Mouse (Mus musculus) hindbrain, embryonic 14.5 days (tissue): ENCODE measurements at regions not wholly inside any gene's neighbourhood (a gene's known extent, or its start where the extent isn't known, plus 50 kb on each side); places are given as distances from the start of the nearest gene placed in this dataset.

ENCODE experiments used
- ATAC-seq: fragments of 200-750 bp; cut with Nextera tagmentation; 2 replicates; pipeline ENCODE4 v1.8.0; 2017; ENCODE audit warnings: moderate number of reproducible peaks, mild to moderate bottlenecking, moderate TSS enrichment, moderate library complexity; ENCODE audit not compliant: low FRiP score
- DNase-seq: peaks from one replicate; pipeline ENCODE4 v3.0.0-alpha.2; 2015; ENCODE audit warnings: low spot score
- H3K27ac ChIP-seq: fragments of 300-500 bp; sonication (generic); 2 replicates; pipeline ENCODE4 v1.5.1; 2014; ENCODE audit warnings: mild to moderate bottlenecking, moderate library complexity
- H3K27me3 ChIP-seq: fragments of 300-500 bp; sonication (generic); 2 replicates; pipeline ENCODE4 v1.6.1; 2014; ENCODE audit warnings: mild to moderate bottlenecking, low read length, mixed read lengths; ENCODE audit not compliant: control insufficient read depth, insufficient read depth
- H3K36me3 ChIP-seq: fragments of 300-500 bp; sonication (generic); replicated peaks from 2 replicates; pipeline ENCODE4 v1.6.1; 2014; ENCODE audit not compliant: control insufficient read depth, insufficient read depth
- H3K4me1 ChIP-seq: fragments of 300-500 bp; sonication (generic); replicated peaks from 2 replicates; pipeline ENCODE4 v1.6.1; 2014; ENCODE audit warnings: antibody characterized with exemption, low read length, mixed read lengths; ENCODE audit not compliant: control insufficient read depth, insufficient read depth
- H3K4me2 ChIP-seq: fragments of 300-500 bp; sonication (generic); replicated peaks from 2 replicates; pipeline ENCODE4 v1.6.1; 2014; ENCODE audit warnings: mild to moderate bottlenecking, moderate library complexity
- H3K4me3 ChIP-seq: fragments of 300-500 bp; sonication (generic); replicated peaks from 2 replicates; pipeline ENCODE4 v1.5.1; 2014; ENCODE audit warnings: mild to moderate bottlenecking, low read length
- H3K9ac ChIP-seq: fragments of 300-500 bp; sonication (generic); 2 replicates; pipeline ENCODE4 v1.6.1; 2014
- H3K9me3 ChIP-seq: fragments of 300-500 bp; sonication (generic); 2 replicates; pipeline ENCODE4 v1.6.1; 2016; ENCODE audit warnings: low read length; ENCODE audit not compliant: control insufficient read depth
- WGBS: fragments of 180-500 bp; shearing (Covaris S2); extraction: QIAGEN DNeasy Blood & Tissue Kit; methylation state at CpG from one replicate; pipeline ENCODE4 v1.1.7; 2014; 5-methylcytosine and 5-hydroxymethylcytosine counted together

- H3K4me3 ChIP-seq = no peak overlapping the region
- DNase-seq = no peak
- no peak overlapping the region for H3K27ac ChIP-seq
- H3K9ac ChIP-seq = no peak overlapping the region
- H3K4me2 ChIP-seq = no peak overlapping the region
- WGBS = 76% methylated on average over 9 of the region's 9 CpGs
- ATAC-seq = no peak
- H3K9me3 ChIP-seq = no peaks in the 10 kb centered on the region
- no peaks in the 10 kb centered on the region for H3K36me3 ChIP-seq
- H3K27me3 ChIP-seq = no peaks in the 10 kb centered on the region; the same call in 1 of the 2 replicates
- 0 out of 2 replicates have a peak, but pooled peaks cover 10% of the 10 kb centered on the region for H3K4me1 ChIP-seq
Observed at GRCm38 (mm10) chr9:43387397-43387796, 76.7 kb downstream of the Trim29 start.

GRCm38 (mm10) chr9:43389491-43390083 lies 78.9 kb downstream of the Trim29 start:
- ATAC-seq = peak; percentile 64; the same call in 1 of the 2 replicates
- Histone ChIP-seq H3K4me1 (0 out of 2 replicates have a peak, but pooled peaks cover 10% of the 10 kb centered on the region), H3K36me3 (no peaks in the 10 kb centered on the region), H3K27ac (peak overlapping the region; percentile 6; the same call in 1 of the 2 replicates), H3K9ac (no peak overlapping the region), H3K4me2 (no peak overlapping the region), H3K9me3 (no peaks in the 10 kb centered on the region), H3K4me3 (no peak overlapping the region), H3K27me3 (no peaks in the 10 kb centered on the region; the same call in 1 of the 2 replicates)
- DNase-seq = peak; percentile 49
- 22% methylated on average over 9 of the region's 9 CpGs for WGBS

- 77% methylated on average over 6 of the region's 6 CpGs for WGBS
- H3K9ac ChIP-seq = no peak overlapping the region
- 0 out of 2 replicates have a peak, but pooled peaks cover 10% of the 10 kb centered on the region for H3K4me1 ChIP-seq
- no peaks in the 10 kb centered on the region for H3K9me3 ChIP-seq
- H3K4me3 ChIP-seq = no peak overlapping the region
- no peak overlapping the region for H3K4me2 ChIP-seq
- DNase-seq = no peak
- no peaks in the 10 kb centered on the region for H3K27me3 ChIP-seq
- no peaks in the 10 kb centered on the region for H3K36me3 ChIP-seq
- no peak for ATAC-seq
- no peak overlapping the region for H3K27ac ChIP-seq
Observed at GRCm38 (mm10) chr9:43392467-43393064, 81.9 kb downstream of the Trim29 start.

- Histone ChIP-seq H3K9ac (no peak overlapping the region), H3K4me1 (0 out of 2 replicates have a peak, but pooled peaks cover 10% of the 10 kb centered on the region), H3K27ac (no peak overlapping the region), H3K36me3 (no peaks in the 10 kb centered on the region), H3K27me3 (no peaks in the 10 kb centered on the region), H3K4me3 (no peak overlapping the region), H3K9me3 (no peaks in the 10 kb centered on the region), H3K4me2 (no peak overlapping the region)
- whole genome bisulfite sequencing = 44% methylated on average over 5 of the region's 5 CpGs
- ATAC-seq (peak; percentile 51; the same call in 1 of the 2 replicates), DNase-seq (no peak)
Observed at GRCm38 (mm10) chr9:43394204-43394603, 83.6 kb downstream of the Trim29 start.

- ATAC-seq (no peak), DNase-seq (no peak)
- H3K4me2 ChIP-seq = no peak overlapping the region
- H3K4me3 ChIP-seq = no peak overlapping the region
- 51% methylated on average over 5 of the region's 5 CpGs for WGBS
- H3K36me3 ChIP-seq = no peaks in the 10 kb centered on the region
- H3K27me3 ChIP-seq = no peaks in the 10 kb centered on the region
- H3K4me1 ChIP-seq = 0 out of 2 replicates have a peak, but pooled peaks cover 2% of the 10 kb centered on the region
- H3K9ac ChIP-seq = no peak overlapping the region
- no peaks in the 10 kb centered on the region for H3K9me3 ChIP-seq
- no peak overlapping the region for H3K27ac ChIP-seq
Observed at GRCm38 (mm10) chr9:43395209-43395608, 84.6 kb downstream of the Trim29 start.

- Histone ChIP-seq H3K9me3 (no peaks in the 10 kb centered on the region), H3K4me3 (no peak overlapping the region), H3K27me3 (no peaks in the 10 kb centered on the region), H3K36me3 (no peaks in the 10 kb centered on the region), H3K27ac (no peak overlapping the region), H3K4me2 (no peak overlapping the region), H3K9ac (no peak overlapping the region), H3K4me1 (no peaks in the 10 kb centered on the region)
- DNase-seq = no peak
- ATAC-seq = no peak
Observed at GRCm38 (mm10) chr9:43396566-43396965, 85.9 kb downstream of the Trim29 start.

GRCm38 (mm10) chr9:43408493-43408892 lies 97.8 kb downstream of the Trim29 start:
- no peak overlapping the region for H3K4me2 ChIP-seq
- H3K36me3 ChIP-seq = no peaks in the 10 kb centered on the region
- no peak for DNase-seq
- no peaks in the 10 kb centered on the region for H3K27me3 ChIP-seq
- no peaks in the 10 kb centered on the region for H3K4me1 ChIP-seq
- no peak for ATAC-seq
- H3K9ac ChIP-seq = no peak overlapping the region
- WGBS = 58% methylated on average over 6 of the region's 6 CpGs
- no peak overlapping the region for H3K27ac ChIP-seq
- H3K9me3 ChIP-seq = no peaks in the 10 kb centered on the region
- no peak overlapping the region for H3K4me3 ChIP-seq

- WGBS = 51% methylated on average over 3 of the region's 3 CpGs
- H3K27ac ChIP-seq = no peak overlapping the region
- H3K4me1 ChIP-seq = no peaks in the 10 kb centered on the region
- H3K4me3 ChIP-seq = no peak overlapping the region
- no peaks in the 10 kb centered on the region for H3K9me3 ChIP-seq
- no peak overlapping the region for H3K9ac ChIP-seq
- H3K36me3 ChIP-seq = no peaks in the 10 kb centered on the region
- ATAC-seq (no peak), DNase-seq (no peak)
- no peak overlapping the region for H3K4me2 ChIP-seq
- no peaks in the 10 kb centered on the region for H3K27me3 ChIP-seq
Observed at GRCm38 (mm10) chr9:43412473-43412872, 101.8 kb downstream of the Trim29 start.

- Histone ChIP-seq H3K27ac (no peak overlapping the region), H3K4me2 (peak overlapping the region; percentile 30), H3K27me3 (no peaks in the 10 kb centered on the region), H3K4me3 (no peak overlapping the region), H3K9ac (0 out of 2 replicates have a peak overlapping the region, but pooled peaks have one; percentile 24), H3K36me3 (no peaks in the 10 kb centered on the region), H3K4me1 (peaks cover 6% of the 10 kb centered on the region; the same call in 1 of the 2 replicates), H3K9me3 (no peaks in the 10 kb centered on the region)
- WGBS = 15% methylated on average over 17 of the region's 17 CpGs
- ATAC-seq = no peak
- DNase-seq = no peak
Observed at GRCm38 (mm10) chr9:43419993-43420715, 109.5 kb downstream of the Trim29 start.
